Mouse (Mus musculus) midbrain, embryonic 16.5 days (tissue): ENCODE data around the gene Rcbtb1. TPM values are rescaled to one million over a fixed set of nuclear protein-coding genes. Genes with fewer than 3 reads are reported as not detected.
"Not testable (repeated sequence)": the region's sequence is repeated elsewhere in the genome, so short reads cannot be mapped to it uniquely, and the experiment has no call there.

Experiments used
- ATAC-seq: fragments of 200-750 bp; cut with Nextera tagmentation; 2 replicates; pipeline ENCODE4 v1.8.0; 2017; ENCODE audit warnings: moderate TSS enrichment
- H3K27ac ChIP-seq: fragments of 300-500 bp; sonication (generic); 2 replicates; pipeline ENCODE4 v1.5.1; 2014; ENCODE audit warnings: mild to moderate bottlenecking, low read length, mixed read lengths
- H3K27me3 ChIP-seq: fragments of 300-500 bp; sonication (generic); 2 replicates; pipeline ENCODE4 v1.6.1; 2014; ENCODE audit warnings: low read depth, low read length, mixed read lengths; ENCODE audit not compliant: control insufficient read depth, insufficient read depth
- H3K36me3 ChIP-seq: fragments of 300-500 bp; sonication (generic); 2 replicates; pipeline ENCODE4 v1.6.1; 2014; ENCODE audit warnings: mild to moderate bottlenecking, low read length, moderate library complexity, mixed read lengths; ENCODE audit not compliant: control insufficient read depth, insufficient read depth
- H3K4me1 ChIP-seq: fragments of 300-500 bp; sonication (generic); 2 replicates; pipeline ENCODE4 v1.6.1; 2014; ENCODE audit warnings: mild to moderate bottlenecking, low read length, mixed read lengths; ENCODE audit not compliant: control insufficient read depth, insufficient read depth
- H3K4me2 ChIP-seq: fragments of 300-500 bp; sonication (generic); 2 replicates; pipeline ENCODE4 v1.6.1; 2014; ENCODE audit warnings: mild to moderate bottlenecking, low read length, mixed read lengths
- H3K4me3 ChIP-seq: fragments of 300-500 bp; sonication (generic); 2 replicates; pipeline ENCODE4 v1.5.1; 2014; ENCODE audit warnings: low read depth, mild to moderate bottlenecking, low read length, moderate library complexity, mixed read lengths
- H3K9ac ChIP-seq: fragments of 300-500 bp; sonication (generic); 2 replicates; pipeline ENCODE4 v1.6.1; 2014; ENCODE audit warnings: low read depth, low read length, mixed read lengths
- H3K9me3 ChIP-seq: fragments of 300-500 bp; sonication (generic); replicated peaks from 2 replicates; pipeline ENCODE4 v1.6.1; 2014; ENCODE audit warnings: mild to moderate bottlenecking, low read length, mixed read lengths; ENCODE audit not compliant: control insufficient read depth, poor library complexity, severe bottlenecking
- WGBS: fragments of 180-500 bp; shearing (Covaris S2); extraction: QIAGEN DNeasy Blood & Tissue Kit; methylation state at CpG from one replicate; pipeline ENCODE4 v1.1.7; 2014; 5-methylcytosine and 5-hydroxymethylcytosine counted together
- polyA plus RNA-seq: library from polyadenylated mRNA; unstranded; fragments of >200 nt; fragmentation: Nextera tagmentation; extraction: Ambion mirVana; gene quantifications from 2 replicates; pipeline ENCODE4 v1.2.1, GENCODE M21; 2015

Rcbtb1 gene
- polyA plus RNA-seq, 1 experiment from 2014 or later: 49.9 TPM

- H3K27me3 ChIP-seq: no peaks in the 10 kb centered on the region
- H3K4me3 ChIP-seq: no peak overlapping the region
- 93% methylated on average over 9 of the region's 9 CpGs for WGBS
- H3K9me3 ChIP-seq: peaks cover 3% of the 10 kb centered on the region; the same call in 1 of the 2 replicates
- H3K9ac ChIP-seq: no peak overlapping the region
- ATAC-seq: no peak
- peaks cover 55% of the 10 kb centered on the region for H3K36me3 ChIP-seq
- no peak overlapping the region for H3K4me2 ChIP-seq
- no peaks in the 10 kb centered on the region for H3K4me1 ChIP-seq
- no peak overlapping the region for H3K27ac ChIP-seq
Measured at GRCm38 (mm10) chr14:59233635-59234034, 32.6 kb downstream of the Rcbtb1 start.

- 66% methylated on average over 5 of the region's 5 CpGs for WGBS
- not testable (repeated sequence) for ATAC-seq, H3K4me3 ChIP-seq, H3K9ac ChIP-seq, H3K4me1 ChIP-seq, H3K36me3 ChIP-seq, H3K27ac ChIP-seq, H3K9me3 ChIP-seq, H3K27me3 ChIP-seq, H3K4me2 ChIP-seq
Measured at GRCm38 (mm10) chr14:59250350-59250749, 49.3 kb downstream of the Rcbtb1 start.

GRCm38 (mm10) chr14:59255861-59256260 is 54.9 kb downstream of the Rcbtb1 start:
- not testable (repeated sequence) for H3K27me3 ChIP-seq, H3K4me2 ChIP-seq, H3K4me1 ChIP-seq, H3K4me3 ChIP-seq, H3K36me3 ChIP-seq, H3K9ac ChIP-seq, ATAC-seq, H3K27ac ChIP-seq, H3K9me3 ChIP-seq
- WGBS: 83% methylated on average over 1 of the region's 1 CpGs

- Histone ChIP-seq H3K9ac (no peak within 1 kb of the TSS), H3K4me1 (no peaks in the 10 kb centered on the region), H3K27me3 (no peaks in the 10 kb centered on the region), H3K4me3 (no peak within 1 kb of the TSS), H3K27ac (no peak within 1 kb of the TSS), H3K4me2 (no peak within 1 kb of the TSS), H3K9me3 (no peaks in the 10 kb centered on the region), H3K36me3 (no peaks in the 10 kb centered on the region)
- 86% methylated on average over 3 of the region's 3 CpGs for WGBS
- ATAC-seq: no peak
Measured at GRCm38 (mm10) chr14:59260056-59260455, 59.0 kb downstream of the Rcbtb1 start, which contains the start of gene Gm6904. TSS of gene Gm6904 (minus strand) at chr14:59260216.

- not testable (repeated sequence) for H3K27ac ChIP-seq, H3K9me3 ChIP-seq, H3K4me1 ChIP-seq, H3K4me2 ChIP-seq, ATAC-seq, H3K27me3 ChIP-seq, H3K4me3 ChIP-seq, H3K9ac ChIP-seq, H3K36me3 ChIP-seq
- WGBS: 93% methylated on average over 4 of the region's 4 CpGs
Measured at GRCm38 (mm10) chr14:59274961-59275360, 74.0 kb downstream of the Rcbtb1 start.

Other genes with a start within 250 kb of the Rcbtb1 start
- not detected in 2 replicates for gene 1700129C05Rik, start 58.3 kb upstream of the Rcbtb1 start, polyA plus RNA-seq
- not detected in 2 replicates for gene Gm5142, start 22.5 kb upstream of the Rcbtb1 start, polyA plus RNA-seq
- gene Gm6904, start 59.0 kb downstream of the Rcbtb1 start, polyA plus RNA-seq: not detected in 2 replicates
- gene Phf11a, start 96.3 kb downstream of the Rcbtb1 start, polyA plus RNA-seq: not detected in 2 replicates
- 0.24 TPM in 1 of 2 replicates, not detected in the other for gene Phf11b, start 140.1 kb downstream of the Rcbtb1 start, polyA plus RNA-seq
- 0.07 and 0.41 TPM in 2 replicates for gene Phf11d, start 164.3 kb downstream of the Rcbtb1 start, polyA plus RNA-seq
- gene Phf11c, start 194.2 kb downstream of the Rcbtb1 start, polyA plus RNA-seq: 0.10 and 0.21 TPM in 2 replicates
- gene Setdb2, start 239.7 kb downstream of the Rcbtb1 start, polyA plus RNA-seq: 6.0 and 7.3 TPM in 2 replicates
- 22.2 and 22.4 TPM in 2 replicates for gene Cab39l, start 239.8 kb downstream of the Rcbtb1 start, polyA plus RNA-seq